Mouse (Mus musculus) lung, embryonic 16.5 days (tissue): Measurements from ENCODE around the gene Slc4a4. TPM values are rescaled to one million over a fixed set of nuclear protein-coding genes. Genes with fewer than 3 reads are reported as not detected.
A peak's percentile ranks its signal among the peaks of the same experiment; 100 is the strongest.

Experiments
- ATAC-seq: fragments of 200-750 bp; cut with Nextera tagmentation; 2 replicates; pipeline ENCODE4 v1.8.0; 2017; ENCODE audit warnings: low read depth, mild to moderate bottlenecking, moderate library complexity
- H3K27ac ChIP-seq: fragments of 300-500 bp; sonication (generic); 2 replicates; pipeline ENCODE4 v1.5.1; 2014; ENCODE audit warnings: mild to moderate bottlenecking, control low read depth, low read length
- H3K27me3 ChIP-seq: fragments of 300-500 bp; sonication (generic); 2 replicates; pipeline ENCODE4 v1.6.1; 2014; ENCODE audit warnings: low read depth, low read length, mixed read lengths; ENCODE audit not compliant: control insufficient read depth, insufficient read depth
- H3K36me3 ChIP-seq: fragments of 300-500 bp; sonication (generic); 2 replicates; pipeline ENCODE4 v1.6.1; 2014; ENCODE audit warnings: low read length; ENCODE audit not compliant: control insufficient read depth, insufficient read depth
- H3K4me1 ChIP-seq: fragments of 300-500 bp; sonication (generic); replicated peaks from 2 replicates; pipeline ENCODE4 v1.6.1; 2014; ENCODE audit warnings: low read length, mixed read lengths; ENCODE audit not compliant: control insufficient read depth, insufficient read depth
- H3K4me2 ChIP-seq: fragments of 300-500 bp; sonication (generic); 2 replicates; pipeline ENCODE4 v1.6.1; 2014; ENCODE audit warnings: low read depth, low read length, control low read depth
- H3K4me3 ChIP-seq: fragments of 300-500 bp; sonication (generic); 2 replicates; pipeline ENCODE4 v1.5.1; 2014; ENCODE audit warnings: mild to moderate bottlenecking, low read length, control low read depth
- H3K9ac ChIP-seq: fragments of 300-500 bp; sonication (generic); 2 replicates; pipeline ENCODE4 v1.6.1; 2014; ENCODE audit warnings: low read length, control low read depth
- H3K9me3 ChIP-seq: fragments of 300-500 bp; sonication (generic); 2 replicates; pipeline ENCODE4 v1.6.1; 2016; ENCODE audit warnings: low read length; ENCODE audit not compliant: control insufficient read depth
- WGBS: fragments of 180-500 bp; shearing (Covaris S2); extraction: QIAGEN DNeasy Blood & Tissue Kit; methylation state at CpG from one replicate; pipeline ENCODE4 v1.1.7; 2014; 5-methylcytosine and 5-hydroxymethylcytosine counted together
- polyA plus RNA-seq: library from polyadenylated mRNA; unstranded; fragments of >200 nt; fragmentation: Nextera tagmentation; extraction: Ambion mirVana; gene quantifications from 2 replicates; pipeline ENCODE4 v1.2.1, GENCODE M21; 2015

Gene Slc4a4
- polyA plus RNA-seq, 1 experiment from 2014 or later: 2.8 TPM

GRCm38 (mm10) chr5:88928201-88928916, 41.7 kb downstream of the Slc4a4 start:
- no peaks in the 10 kb centered on the region for H3K36me3 ChIP-seq
- H3K9me3 ChIP-seq: no peaks in the 10 kb centered on the region
- H3K9ac ChIP-seq: no peak overlapping the region
- 30% methylated on average over 13 of the region's 13 CpGs for WGBS
- no peak overlapping the region for H3K4me3 ChIP-seq
- H3K27ac ChIP-seq: no peak overlapping the region
- H3K4me2 ChIP-seq: no peak overlapping the region
- H3K4me1 ChIP-seq: peaks cover 39% of the 10 kb centered on the region
- H3K27me3 ChIP-seq: no peaks in the 10 kb centered on the region
- no peak for ATAC-seq

DNA sequence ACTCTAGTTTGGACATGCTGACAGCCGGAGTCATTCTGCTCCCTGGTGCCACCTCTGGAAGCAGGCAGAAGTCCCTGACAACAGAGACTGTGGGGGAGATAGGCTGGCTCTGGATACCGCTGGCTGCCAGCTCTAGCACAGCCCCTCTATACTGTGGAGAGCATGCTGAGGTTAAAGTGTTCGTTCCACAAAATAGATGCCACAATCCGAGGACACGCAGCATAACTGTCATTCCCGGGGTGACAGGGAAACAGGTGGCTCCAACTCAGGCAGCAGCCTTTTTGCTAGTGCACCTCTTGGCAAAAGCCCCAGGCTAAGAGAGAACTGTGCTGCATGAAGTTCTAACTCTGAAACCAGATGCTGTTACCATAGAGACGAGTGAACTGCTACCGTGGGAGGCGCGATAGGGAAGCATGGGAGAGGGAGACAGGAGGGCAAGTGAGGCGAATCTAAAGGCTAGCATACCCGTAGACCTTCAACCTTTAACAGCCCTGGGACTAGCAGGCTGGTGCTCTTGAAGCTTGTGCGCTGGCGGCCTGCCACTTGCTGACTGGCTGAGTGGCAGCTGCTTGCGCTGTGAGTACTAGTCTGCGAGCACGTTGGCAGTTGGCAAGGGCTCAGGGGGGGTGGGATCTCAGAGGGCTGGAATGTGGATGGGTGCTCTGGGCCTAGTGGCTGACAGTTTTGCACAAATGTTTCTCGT, 42.9 kb downstream of the Slc4a4 start:
- no peaks in the 10 kb centered on the region for H3K27me3 ChIP-seq
- H3K4me1 ChIP-seq: peaks cover 47% of the 10 kb centered on the region
- peak overlapping the region; percentile 84 for H3K27ac ChIP-seq
- H3K9ac ChIP-seq: peak overlapping the region; percentile 41
- peak overlapping the region; percentile 22 for H3K4me3 ChIP-seq
- H3K4me2 ChIP-seq: peak overlapping the region; percentile 43
- no peaks in the 10 kb centered on the region for H3K9me3 ChIP-seq
- peak; percentile 92 for ATAC-seq
- H3K36me3 ChIP-seq: no peaks in the 10 kb centered on the region
- WGBS: 21% methylated on average over 18 of the region's 18 CpGs

DNA sequence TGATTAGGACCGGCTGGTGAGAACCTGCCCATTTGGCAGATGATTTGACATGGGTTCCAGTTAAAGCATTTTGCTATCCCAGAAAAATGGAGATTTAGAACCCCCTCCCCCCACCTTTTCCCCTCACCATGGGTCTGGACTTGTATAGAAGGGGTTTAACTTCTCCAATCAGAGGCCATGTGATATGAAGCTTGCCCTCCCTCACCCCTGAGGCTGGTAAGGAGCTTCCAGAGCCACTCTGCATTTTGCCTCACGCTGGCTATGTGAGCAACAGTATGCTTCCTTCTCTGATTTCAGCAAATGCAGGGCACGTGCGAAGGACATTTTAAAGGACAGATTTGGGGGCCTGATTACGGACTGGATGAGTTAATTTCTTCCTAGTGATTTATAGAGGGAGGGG, 43.5 kb downstream of the Slc4a4 start:
- H3K36me3 ChIP-seq: no peaks in the 10 kb centered on the region
- no peaks in the 10 kb centered on the region for H3K27me3 ChIP-seq
- no peaks in the 10 kb centered on the region for H3K9me3 ChIP-seq
- H3K4me2 ChIP-seq: peak overlapping the region; percentile 43; the same call in 1 of the 2 replicates
- 46% methylated on average over 5 of the region's 5 CpGs for WGBS
- no peak overlapping the region for H3K9ac ChIP-seq
- H3K4me3 ChIP-seq: no peak overlapping the region
- H3K4me1 ChIP-seq: peaks cover 47% of the 10 kb centered on the region
- ATAC-seq: peak; percentile 22
- H3K27ac ChIP-seq: peak overlapping the region; percentile 84

GRCm38 (mm10) chr5:88930611-88931010, 44.0 kb downstream of the Slc4a4 start:
- H3K36me3 ChIP-seq: no peaks in the 10 kb centered on the region
- H3K4me2 ChIP-seq: peak overlapping the region; percentile 43; the same call in 1 of the 2 replicates
- no peaks in the 10 kb centered on the region for H3K27me3 ChIP-seq
- H3K9ac ChIP-seq: no peak overlapping the region
- peak overlapping the region; percentile 84 for H3K27ac ChIP-seq
- peaks cover 47% of the 10 kb centered on the region for H3K4me1 ChIP-seq
- H3K4me3 ChIP-seq: no peak overlapping the region
- H3K9me3 ChIP-seq: no peaks in the 10 kb centered on the region
- 16% methylated on average over 11 of the region's 11 CpGs for WGBS
- peak; percentile 32; the same call in 1 of the 2 replicates for ATAC-seq

DNA sequence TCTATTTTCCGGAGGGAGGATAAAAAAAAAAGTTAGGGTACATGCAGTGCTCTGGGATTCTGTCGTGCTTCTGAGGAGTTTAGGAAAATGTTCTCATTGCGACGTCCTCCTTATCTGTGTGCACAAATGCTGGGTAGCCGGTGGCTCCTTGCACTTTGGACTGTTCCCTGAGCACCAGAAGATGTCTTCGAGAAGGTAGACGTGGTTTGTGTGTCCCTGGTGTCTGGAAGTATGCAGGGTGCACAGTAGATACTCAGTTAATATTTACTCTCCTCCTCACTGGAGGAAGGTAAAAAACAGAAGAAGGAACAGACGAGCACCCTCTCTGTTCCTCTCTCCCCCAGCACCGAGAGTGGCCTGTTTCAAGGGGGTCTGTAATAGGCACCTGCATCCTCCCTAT, 44.6 kb downstream of the Slc4a4 start:
- Histone ChIP-seq H3K9me3 (no peaks in the 10 kb centered on the region), H3K4me1 (peaks cover 47% of the 10 kb centered on the region), H3K36me3 (no peaks in the 10 kb centered on the region), H3K27ac (peak overlapping the region; percentile 36; the same call in 1 of the 2 replicates), H3K27me3 (no peaks in the 10 kb centered on the region), H3K4me3 (no peak overlapping the region), H3K4me2 (no peak overlapping the region), H3K9ac (no peak overlapping the region)
- 56% methylated on average over 9 of the region's 9 CpGs for WGBS
- ATAC-seq: no peak

- ATAC-seq: peak; percentile 53
- H3K4me2 ChIP-seq: peak overlapping the region; percentile 26; the same call in 1 of the 2 replicates
- H3K27me3 ChIP-seq: no peaks in the 10 kb centered on the region
- no peak overlapping the region for H3K9ac ChIP-seq
- peak overlapping the region; percentile 73 for H3K27ac ChIP-seq
- 39% methylated on average over 7 of the region's 7 CpGs for WGBS
- no peaks in the 10 kb centered on the region for H3K9me3 ChIP-seq
- no peaks in the 10 kb centered on the region for H3K36me3 ChIP-seq
- H3K4me3 ChIP-seq: no peak overlapping the region
- H3K4me1 ChIP-seq: peaks cover 55% of the 10 kb centered on the region
Measured at GRCm38 (mm10) chr5:88933454-88933853, 46.8 kb downstream of the Slc4a4 start.

- Histone ChIP-seq H3K4me3 (no peak overlapping the region), H3K27me3 (no peaks in the 10 kb centered on the region), H3K4me1 (peaks cover 52% of the 10 kb centered on the region), H3K9me3 (no peaks in the 10 kb centered on the region), H3K27ac (peak overlapping the region; percentile 73), H3K36me3 (no peaks in the 10 kb centered on the region), H3K4me2 (peak overlapping the region; percentile 26; the same call in 1 of the 2 replicates), H3K9ac (no peak overlapping the region)
- WGBS: 63% methylated on average over 14 of the region's 14 CpGs
- ATAC-seq: no peak
Measured at GRCm38 (mm10) chr5:88933946-88934345, 47.3 kb downstream of the Slc4a4 start.

- 63% methylated on average over 1 of the region's 1 CpGs for WGBS
- no peaks in the 10 kb centered on the region for H3K9me3 ChIP-seq
- no peaks in the 10 kb centered on the region for H3K36me3 ChIP-seq
- no peak overlapping the region for H3K4me3 ChIP-seq
- peaks cover 18% of the 10 kb centered on the region; the same call in 1 of the 2 replicates for H3K4me1 ChIP-seq
- H3K9ac ChIP-seq: no peak overlapping the region
- no peak overlapping the region for H3K4me2 ChIP-seq
- no peak overlapping the region for H3K27ac ChIP-seq
- no peak for ATAC-seq
- H3K27me3 ChIP-seq: no peaks in the 10 kb centered on the region
Measured at GRCm38 (mm10) chr5:88938208-88938607, 51.6 kb downstream of the Slc4a4 start.

GRCm38 (mm10) chr5:88939151-88939550, 52.5 kb downstream of the Slc4a4 start:
- ATAC-seq: no peak
- no peak overlapping the region for H3K27ac ChIP-seq
- no peaks in the 10 kb centered on the region for H3K36me3 ChIP-seq
- H3K9me3 ChIP-seq: no peaks in the 10 kb centered on the region
- no peak overlapping the region for H3K4me2 ChIP-seq
- peaks cover 11% of the 10 kb centered on the region; the same call in 1 of the 2 replicates for H3K4me1 ChIP-seq
- 67% methylated on average over 6 of the region's 6 CpGs for WGBS
- H3K9ac ChIP-seq: no peak overlapping the region
- no peaks in the 10 kb centered on the region for H3K27me3 ChIP-seq
- H3K4me3 ChIP-seq: no peak overlapping the region
